Mouse (Mus musculus) gastrocnemius, postnatal 14 days (tissue): ENCODE data around the gene Slc6a9. TPM values are rescaled to one million over a fixed set of nuclear protein-coding genes. Genes with fewer than 3 reads are reported as not detected.

ENCODE experiments used
- total RNA-seq, 2 experiments: library from RNA; stranded (reverse); gene quantifications; 2 replicates each; pipeline ENCODE4 v1.2.3; 2021

Slc6a9 gene
- total RNA-seq, 2 experiments from 2014 or later: 4.0 to 6.2 TPM

Other genes with a start within 250 kb of the Slc6a9 start
- gene Dmap1, start 152.2 kb upstream of the Slc6a9 start, total RNA-seq: 10 to 100 TPM; 17.9 to 18.1 TPM
- gene Gm12845, start 110.1 kb upstream of the Slc6a9 start, total RNA-seq: not detected
- not detected for gene Klf17, start 68.9 kb upstream of the Slc6a9 start, total RNA-seq
- gene Ccdc24, start 38.1 kb downstream of the Slc6a9 start, total RNA-seq: under 1 TPM; 0.39 to 0.47 TPM
- gene B4galt2, start 49.0 kb downstream of the Slc6a9 start, total RNA-seq: 1 to 10 TPM; 6.5 to 8.1 TPM
- 10 to 100 TPM; 55.4 to 57.6 TPM for gene Atp6v0b, start 52.8 kb downstream of the Slc6a9 start, total RNA-seq
- gene Dph2, start 57.5 kb downstream of the Slc6a9 start, total RNA-seq: 1 to 10 TPM; 2.6 to 2.7 TPM
- gene Ipo13, start 80.5 kb downstream of the Slc6a9 start, total RNA-seq: 100 to 1,000 TPM; 141 to 204 TPM
- under 1 TPM; 0.31 TPM for gene Artn, start 95.3 kb downstream of the Slc6a9 start, total RNA-seq